Mouse (Mus musculus): ENCODE measurements around the gene Gne. TPM values are rescaled to one million over a fixed set of nuclear protein-coding genes. Genes with fewer than 3 reads are reported as not detected.

Gene Gne
- total RNA-seq, 4 experiments from 2014 or later: 27.6 to 37.9 (median 30.9) TPM

Other genes with a start within 250 kb of the Gne start
- gene Olfr157, start 244.0 kb downstream of the Gne start, total RNA-seq (2022): not detected
- gene Olfr155, start 232.6 kb downstream of the Gne start, total RNA-seq (2022): not detected
- 1 to 10 TPM; 4.4 to 5.7 (median 5.2) TPM for gene Reck, start 208.6 kb downstream of the Gne start, total RNA-seq (2022)
- 1 to 10 TPM; 2.3 to 5.2 (median 2.8) TPM for gene Glipr2, start 126.8 kb downstream of the Gne start, total RNA-seq (2022)
- not detected for gene Ccin, start 100.7 kb downstream of the Gne start, total RNA-seq (2022)
- 10 to 100 TPM; 67.0 to 78.6 (median 70.5) TPM for gene Clta, start 79.7 kb downstream of the Gne start, total RNA-seq (2022)
- gene Rnf38, start 149.6 kb upstream of the Gne start, total RNA-seq (2022): 10 to 100 TPM; 23.2 to 31.2 (median 26.0) TPM
- under 1 TPM in 3 of 4 experiments, not detected in 1; 0.22 to 0.32 (median 0.25) TPM for gene Melk, start 216.7 kb upstream of the Gne start, total RNA-seq (2022)